Mouse (Mus musculus) bone marrow, adult 2 months (tissue): Measurements from ENCODE around the gene Actl6a.

Experiments
- CTCF ChIP-seq: fragments of 200-500 bp; IDR thresholded peaks from 2 replicates; pipeline ENCODE4 v1.5.1; 2011; ENCODE audit warnings: low read length, control low read depth; ENCODE audit not compliant: control insufficient read depth, insufficient read depth
- POLR2A ChIP-seq: fragments of 200-500 bp; IDR thresholded peaks from 2 replicates; pipeline ENCODE4 v1.6.1; 2011; ENCODE audit warnings: low read depth, mild to moderate bottlenecking, control low read depth, low read length, borderline replicate concordance; ENCODE audit not compliant: control insufficient read depth

DNA sequence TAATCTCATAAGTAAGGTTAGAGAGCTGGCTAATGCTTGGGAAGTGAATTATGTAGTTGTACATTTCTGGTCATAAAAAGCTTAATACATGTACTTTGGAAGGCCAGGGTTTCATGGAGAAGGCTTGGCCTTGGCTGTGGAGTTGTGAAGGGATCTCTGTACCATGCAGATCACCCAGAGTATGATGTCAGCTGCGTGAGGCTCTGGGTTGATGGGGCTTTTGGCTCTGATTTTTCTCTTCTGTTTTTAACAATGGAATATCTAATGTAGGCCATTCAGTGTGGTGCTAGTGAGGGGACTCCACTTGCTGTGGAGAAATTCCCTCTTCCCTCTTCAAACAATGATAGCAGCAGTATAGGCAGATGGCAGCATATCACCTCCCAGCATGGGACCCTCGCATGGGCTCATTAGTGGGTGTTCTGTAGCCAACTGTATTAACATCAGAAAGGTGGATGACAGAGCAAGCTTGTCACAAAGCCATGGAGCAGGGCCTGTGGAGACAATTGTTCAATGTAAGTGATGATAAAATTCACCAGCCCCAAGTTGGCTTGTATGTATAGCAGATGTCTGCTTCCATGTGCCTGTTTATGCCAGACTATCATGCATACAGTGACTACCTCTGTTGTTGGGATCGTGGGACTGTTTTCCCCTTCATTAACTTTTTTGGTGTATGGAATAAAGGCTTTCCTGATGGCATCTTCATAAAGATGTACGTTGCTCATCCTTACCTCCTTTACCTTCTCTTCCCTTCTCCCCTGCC lies 43.9 kb downstream of the Actl6a start:
- TF ChIP-seq CTCF (no peak), POLR2A (no peak)
